Mouse (Mus musculus) liver, embryonic 14.5 days (tissue): ENCODE data around the gene Wdr86.
A peak's percentile ranks its signal among the peaks of the same experiment; 100 is the strongest.

ENCODE experiments used
- CTCF ChIP-seq: IDR thresholded peaks from 2 replicates; pipeline ENCODE4 v1.5.1; 2016; ENCODE audit warnings: antibody characterized with exemption, low read depth, control low read depth
- EP300 ChIP-seq: IDR thresholded peaks from 2 replicates; pipeline ENCODE4 v1.6.1; 2016; ENCODE audit warnings: antibody characterized with exemption, low read depth

DNA sequence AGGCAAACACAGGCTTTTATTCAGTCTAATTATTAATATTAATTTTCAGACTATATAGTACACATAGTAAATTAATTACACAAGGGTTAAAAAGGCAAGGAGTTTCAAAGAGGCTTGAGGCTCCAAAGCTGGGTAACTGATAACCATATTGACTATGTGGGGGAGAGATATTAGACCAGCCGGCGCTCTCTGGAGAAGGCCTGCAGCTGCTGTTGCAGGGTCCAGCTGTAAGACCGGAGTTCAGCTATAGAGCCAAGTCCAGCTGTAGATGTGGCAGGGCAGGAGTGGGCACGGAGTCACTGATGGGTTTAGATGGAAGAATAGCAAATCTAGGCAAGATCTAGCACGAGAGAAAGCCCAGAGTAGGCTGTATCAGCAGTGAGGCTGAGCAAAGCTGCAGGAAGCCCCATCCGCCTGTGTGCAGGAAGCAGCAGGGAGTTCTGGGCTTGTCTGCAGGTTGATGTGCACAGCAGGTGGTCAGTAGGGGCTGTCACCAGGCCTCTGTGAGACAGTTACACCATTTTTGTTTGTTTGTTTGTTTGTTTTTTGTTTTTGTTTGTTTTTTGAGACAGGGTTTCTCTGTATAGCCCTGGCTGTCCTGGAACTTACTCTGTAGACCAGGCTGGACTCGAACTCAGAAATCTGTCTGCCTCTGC, 3.4 kb upstream of the Wdr86 start:
- TF ChIP-seq CTCF (no peak), EP300 (peak; percentile 46)
